Mouse (Mus musculus): ENCODE results near the gene Trmt10a.
"Not testable (repeated sequence)": the region's sequence is repeated elsewhere in the genome, so short reads cannot be mapped to it uniquely, and the experiment has no call there.

Gene Trmt10a

GRCm38 (mm10) chr3:138133916-138134315 is 9.3 kb upstream of the Trmt10a start:
- DNase-seq (ENCODE audit: low spot score in 2 of 2), result no peak

DNA sequence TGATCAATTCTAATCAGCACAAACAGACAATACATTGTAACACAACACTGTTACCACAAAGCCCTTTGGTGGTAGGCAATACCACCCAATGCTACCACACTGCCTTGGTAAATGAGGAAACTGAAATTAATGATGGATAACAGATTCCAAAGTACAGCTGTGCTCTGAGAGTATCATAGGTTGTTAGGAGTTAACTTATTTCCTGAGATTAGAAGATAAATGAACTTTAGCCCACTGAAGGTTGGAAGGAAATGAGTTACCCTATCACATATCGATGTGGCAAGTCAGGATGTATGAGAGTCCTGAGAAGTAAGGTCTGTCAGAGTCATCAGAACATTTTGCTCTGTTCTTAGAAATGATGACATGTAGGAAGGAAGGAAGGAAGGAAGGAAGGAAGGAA is 8.7 kb upstream of the Trmt10a start:
- DNase-seq (ENCODE audit: low spot score in 2 of 2), result no peak

DNA sequence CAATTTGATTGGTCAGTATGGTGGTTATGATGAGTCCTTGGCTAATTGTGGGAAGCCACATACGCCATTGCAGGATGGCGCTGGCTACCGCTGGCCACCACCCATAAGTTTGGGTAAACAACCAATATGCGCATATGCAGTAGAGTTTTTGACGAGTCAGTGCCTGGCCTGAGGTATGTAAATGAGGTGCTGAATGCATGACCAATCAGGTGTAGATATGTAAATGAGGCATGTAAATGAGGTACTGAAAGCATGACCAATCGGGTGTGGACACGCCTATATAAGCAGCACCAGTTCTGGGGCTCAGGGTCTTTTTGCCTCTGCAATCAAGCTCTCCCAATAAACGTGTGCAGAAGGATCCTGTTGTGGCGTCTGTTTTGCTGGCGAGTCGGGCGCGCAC is 5.1 kb upstream of the Trmt10a start:
- not testable (repeated sequence) for DNase-seq (ENCODE audit: low spot score in 2 of 2)

GRCm38 (mm10) chr3:138139663-138140062 is 3.6 kb upstream of the Trmt10a start:
- DNase-seq (ENCODE audit: low spot score in 2 of 2), result no peak

GRCm38 (mm10) chr3:138142052-138142732 is 1.1 kb upstream of the Trmt10a start:
- peak; percentile 44 to 48 for DNase-seq (ENCODE audit: low spot score in 2 of 2)

DNA sequence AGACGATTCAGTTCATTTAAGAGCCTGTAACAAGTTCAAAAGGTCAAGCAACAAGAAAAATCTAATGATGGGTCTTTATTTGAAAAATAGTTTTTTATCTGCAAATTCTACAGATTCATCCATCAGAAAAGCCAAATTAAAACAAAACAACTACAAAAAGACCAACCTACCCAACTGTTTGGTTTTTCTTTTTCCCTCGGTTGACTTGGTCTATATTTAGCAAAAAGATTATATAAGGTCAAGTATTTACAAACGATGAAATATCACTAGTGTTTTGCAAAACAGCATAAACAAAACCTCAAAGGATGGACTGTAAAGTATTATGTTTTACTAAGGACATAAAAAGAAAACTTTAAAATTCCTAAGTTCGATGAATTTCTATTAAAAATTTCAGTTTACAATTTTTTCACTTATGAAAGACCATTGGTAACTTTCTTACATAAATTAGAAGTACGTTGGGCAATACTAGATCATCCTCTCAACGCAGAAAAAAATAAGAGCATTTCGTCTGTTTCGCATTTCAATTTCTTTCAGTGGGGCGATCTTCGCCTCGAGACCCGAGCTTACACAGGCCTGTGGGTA is 424 bp upstream of the Trmt10a start:
- no peak for DNase-seq (ENCODE audit: low spot score in 2 of 2)

DNA sequence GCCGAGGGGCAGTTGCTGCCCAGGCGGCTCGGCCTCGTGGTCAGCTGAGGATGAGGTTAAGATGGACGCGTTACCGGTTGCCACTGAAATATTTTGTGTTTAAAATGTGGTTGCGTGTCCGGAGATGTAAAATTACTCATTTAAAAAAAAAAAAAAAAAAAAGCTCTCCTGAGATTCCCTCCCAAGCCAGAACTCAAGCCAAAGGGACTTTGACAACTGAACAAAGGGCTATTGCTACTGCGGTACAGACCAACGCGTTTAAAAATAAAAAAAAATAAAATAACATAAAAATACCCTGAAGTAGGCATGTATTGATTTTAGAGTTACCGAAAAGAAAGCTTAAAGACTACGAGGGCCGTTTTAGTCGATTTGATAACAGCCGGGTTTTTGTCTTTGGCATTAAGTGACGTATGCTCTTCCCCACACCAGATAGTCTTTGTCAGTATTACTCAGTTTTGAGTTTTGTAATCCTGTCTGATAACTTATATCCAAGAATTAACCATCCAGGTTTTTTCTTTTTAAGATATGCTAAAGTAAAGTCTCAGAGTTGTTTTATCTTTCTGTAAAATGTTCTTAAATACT is 903 bp downstream of the Trmt10a start:
- no peak for DNase-seq (ENCODE audit: low spot score in 2 of 2)

DNA sequence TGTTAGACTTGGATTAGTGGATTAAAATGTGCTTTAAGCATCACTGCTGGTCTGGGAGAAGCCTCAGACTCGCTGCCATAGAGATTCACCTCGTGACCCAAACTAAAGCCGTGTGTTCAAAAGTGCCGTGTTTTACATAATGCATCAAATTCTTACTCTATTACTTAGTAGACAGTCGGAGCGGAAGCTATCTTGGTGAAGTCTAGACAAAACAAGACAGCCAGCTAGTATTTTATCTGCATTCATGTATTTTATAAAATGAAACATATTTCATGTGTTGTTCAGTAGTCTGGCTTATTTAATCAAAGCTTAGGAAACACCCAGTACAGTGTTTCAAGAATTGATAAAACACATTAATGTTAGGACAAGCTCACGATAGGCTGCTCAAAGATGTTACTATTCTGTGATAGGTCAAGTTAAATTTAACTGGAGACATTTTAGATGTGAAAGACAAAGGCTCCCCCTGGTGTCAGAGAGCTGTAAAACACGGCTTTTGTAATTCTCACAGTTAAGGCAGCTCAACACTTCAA is 1.5 kb downstream of the Trmt10a start, which contains the start of gene Mttp:
TSS of gene Mttp (minus strand) at position 327 of the 530 bp plus-strand sequence.
- DNase-seq (ENCODE audit: low spot score in 2 of 2), result peak; percentile 83 to 84

GRCm38 (mm10) chr3:138148811-138149210 is 5.6 kb downstream of the Trmt10a start:
- no peak for DNase-seq (ENCODE audit: low spot score in 2 of 2)

GRCm38 (mm10) chr3:138155062-138155461 is 11.8 kb downstream of the Trmt10a start:
- DNase-seq (ENCODE audit: low spot score in 2 of 2), result no peak

DNA sequence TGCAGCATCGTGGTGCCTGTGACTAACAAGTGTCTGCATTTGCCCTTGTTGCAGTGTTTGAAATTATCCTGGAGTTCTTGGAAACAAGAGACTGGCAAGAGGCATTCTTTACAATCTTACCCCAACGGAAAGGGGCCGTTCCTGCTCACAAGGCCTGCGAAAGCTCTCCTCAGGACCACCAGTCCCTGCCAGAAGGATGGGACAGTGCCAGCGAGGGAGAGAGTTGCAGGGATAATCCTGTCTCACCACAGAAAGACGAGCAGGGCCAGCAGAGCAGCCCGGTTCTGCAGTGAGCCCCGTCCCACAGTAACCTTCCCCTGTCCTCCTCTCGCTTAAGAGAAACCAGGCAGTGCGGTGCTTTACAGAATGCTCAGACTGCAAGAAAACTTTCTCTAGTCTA is 13.4 kb downstream of the Trmt10a start:
- DNase-seq (ENCODE audit: low spot score in 2 of 2), result no peak

DNA sequence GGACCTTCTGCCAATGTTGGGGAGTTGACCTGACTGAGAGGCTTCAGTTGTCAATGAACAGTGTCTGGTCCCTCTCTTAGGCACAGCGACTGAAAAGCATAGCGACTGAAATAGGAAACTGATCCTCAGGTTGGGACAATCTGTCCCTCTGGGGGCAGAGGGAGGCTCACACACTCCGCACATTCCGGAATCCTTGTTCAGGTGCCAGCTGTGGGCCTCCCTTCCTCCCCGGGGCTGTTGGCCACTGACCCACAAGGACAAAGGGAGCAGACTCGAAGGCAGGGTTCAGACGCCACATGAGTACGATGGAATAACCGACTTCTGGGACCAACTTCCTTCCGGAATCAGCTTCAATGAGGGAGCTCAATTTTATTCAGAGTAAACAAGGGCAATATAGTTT is 18.4 kb downstream of the Trmt10a start:
- DNase-seq (ENCODE audit: low spot score in 2 of 2), result no peak

- DNase-seq (ENCODE audit: low spot score in 2 of 2), result no peak
Observed at GRCm38 (mm10) chr3:138162553-138163183, 19.4 kb downstream of the Trmt10a start.

DNA sequence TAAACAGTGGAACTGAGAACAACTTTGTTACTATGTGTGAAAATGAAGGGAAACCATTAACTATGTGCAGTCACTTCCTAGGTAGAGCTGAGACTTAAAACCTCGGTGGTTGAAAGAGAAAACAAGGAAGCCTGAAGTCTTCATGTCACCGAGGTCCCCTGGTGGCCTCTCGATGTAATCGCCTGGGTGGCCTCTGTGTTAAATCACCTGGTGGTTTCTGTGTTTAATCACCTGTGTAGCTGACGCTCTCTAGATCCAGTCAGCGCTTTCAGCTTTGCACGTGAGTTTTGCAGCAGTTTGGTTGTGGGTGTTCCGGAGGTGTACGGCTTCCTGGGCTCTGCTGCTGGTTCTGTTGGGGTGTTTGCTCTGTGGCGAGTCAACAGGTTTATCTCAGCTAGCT is 30.0 kb downstream of the Trmt10a start:
- DNase-seq (ENCODE audit: low spot score in 2 of 2), result no peak

GRCm38 (mm10) chr3:138175551-138175950 is 32.3 kb downstream of the Trmt10a start:
- DNase-seq (ENCODE audit: low spot score in 2 of 2), result no peak

GRCm38 (mm10) chr3:138182019-138182418 is 38.8 kb downstream of the Trmt10a start:
- no peak for DNase-seq (ENCODE audit: low spot score in 2 of 2)

- DNase-seq (ENCODE audit: low spot score in 2 of 2), result no peak
Observed at GRCm38 (mm10) chr3:138183371-138183770, 40.1 kb downstream of the Trmt10a start.

- no peak for DNase-seq (ENCODE audit: low spot score in 2 of 2)
Observed at GRCm38 (mm10) chr3:138185290-138185689, 42.0 kb downstream of the Trmt10a start.

DNA sequence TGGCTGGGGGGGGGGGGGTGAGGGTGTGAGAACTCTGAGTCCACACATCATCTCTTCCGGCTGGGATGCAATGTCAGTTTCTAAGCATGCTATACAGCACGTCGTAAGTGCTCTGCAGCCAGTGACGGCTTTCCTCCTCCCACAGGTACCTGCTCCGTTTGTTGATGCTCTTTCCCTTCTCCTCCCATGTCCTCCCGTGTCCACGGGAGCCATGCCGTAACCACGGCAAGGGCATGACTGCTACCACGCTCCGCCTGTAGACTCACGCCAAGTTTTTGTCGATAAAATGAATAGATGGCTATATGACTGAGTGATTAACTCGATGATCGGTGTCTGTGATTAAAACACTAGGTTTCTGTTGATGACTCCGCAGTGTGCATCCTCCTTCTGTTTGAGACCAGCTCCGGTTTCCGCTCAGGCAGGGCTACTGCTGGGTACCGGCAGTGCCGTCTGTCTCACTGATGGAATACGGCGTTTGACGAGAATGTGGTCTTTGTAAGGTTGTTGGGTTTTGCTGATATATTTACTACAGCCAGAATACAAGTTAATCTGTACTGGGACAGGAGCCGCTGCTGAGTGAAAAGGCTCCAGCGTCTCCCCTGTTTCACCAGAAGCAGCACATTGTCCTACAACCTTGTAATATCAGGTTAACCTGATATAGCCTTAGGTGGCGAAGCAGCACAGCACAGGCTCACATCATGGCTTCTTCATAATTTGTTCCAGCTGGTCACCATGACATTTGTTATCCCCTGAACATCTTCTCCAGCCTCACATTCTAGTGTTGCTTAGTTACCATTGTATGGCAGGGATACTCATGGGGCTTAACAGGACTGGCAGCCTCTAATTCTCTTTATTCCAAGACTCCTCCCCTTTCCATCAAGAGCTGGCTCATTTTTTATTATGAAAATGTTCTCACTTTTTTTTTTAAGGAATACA is 43.0 kb downstream of the Trmt10a start:
- no peak for DNase-seq (ENCODE audit: low spot score in 2 of 2)

GRCm38 (mm10) chr3:138192260-138192659 is 49.0 kb downstream of the Trmt10a start:
- no peak for DNase-seq (ENCODE audit: low spot score in 2 of 2)

GRCm38 (mm10) chr3:138193683-138194302 is 50.5 kb downstream of the Trmt10a start, which contains the start of gene 4930579F01Rik:
Gene 4930579F01Rik, minus strand, starts transcription at chr3:138193825.
- no peak for DNase-seq (ENCODE audit: low spot score in 2 of 2)
